Mouse (Mus musculus) adrenal gland, postnatal 36 days (tissue): ENCODE data around the gene Pde6b. TPM values are rescaled to one million over a fixed set of nuclear protein-coding genes. Genes with fewer than 3 reads are reported as not detected.

Experiments
- DNase-seq, 2 experiments: peaks; one replicate each; pipeline ENCODE4 v3.0.0; 2021; ENCODE audit warnings: mixed read lengths in 1 of 2
- total RNA-seq, 2 experiments: library from RNA; stranded (reverse); gene quantifications; 2 replicates each; pipeline ENCODE4 v1.2.3; 2021

Pde6b gene
- total RNA-seq, 2 experiments from 2014 or later, result not detected

GRCm38 (mm10) chr5:108389744-108390143, 1.6 kb downstream of the Pde6b start:
- no peak for DNase-seq

GRCm38 (mm10) chr5:108403453-108403852, 15.3 kb downstream of the Pde6b start:
- DNase-seq, result no peak

- DNase-seq, result no peak
These were observed 17.3 kb downstream of the Pde6b start for GRCm38 (mm10) chr5:108405460-108405859.

- no peak for DNase-seq
These were observed 18.8 kb downstream of the Pde6b start for GRCm38 (mm10) chr5:108406977-108407376.

- no peak for DNase-seq
These were observed 26.5 kb downstream of the Pde6b start for GRCm38 (mm10) chr5:108414711-108415110.

GRCm38 (mm10) chr5:108422741-108423140, 34.5 kb downstream of the Pde6b start:
- DNase-seq, result no peak

- no peak for DNase-seq
These were observed 35.2 kb downstream of the Pde6b start for GRCm38 (mm10) chr5:108423427-108423826.

- peak; percentile 44 to 59 for DNase-seq
These were observed 39.0 kb downstream of the Pde6b start for GRCm38 (mm10) chr5:108427186-108427585.

GRCm38 (mm10) chr5:108431196-108431595, 43.0 kb downstream of the Pde6b start:
- DNase-seq, result no peak

- peak; percentile 94 for DNase-seq
These were observed 45.8 kb downstream of the Pde6b start, which contains the start of gene Atp5k for GRCm38 (mm10) chr5:108433804-108434587. Gene Atp5k, minus strand, starts transcription at chr5:108434448.

- DNase-seq, result no peak
These were observed 47.9 kb downstream of the Pde6b start for GRCm38 (mm10) chr5:108436101-108436500.

- no peak for DNase-seq
These were observed 58.8 kb downstream of the Pde6b start for GRCm38 (mm10) chr5:108446973-108447372.

GRCm38 (mm10) chr5:108447857-108448256, 59.7 kb downstream of the Pde6b start:
- no peak for DNase-seq

GRCm38 (mm10) chr5:108448785-108449668, 60.8 kb downstream of the Pde6b start, which contains the start of gene Mfsd7a:
Gene Mfsd7a, minus strand, starts transcription at chr5:108448891.
- DNase-seq, result peak; percentile 88 to 89

- no peak for DNase-seq
These were observed 62.8 kb downstream of the Pde6b start for GRCm38 (mm10) chr5:108450837-108451540.

GRCm38 (mm10) chr5:108451611-108452010, 63.4 kb downstream of the Pde6b start:
- DNase-seq, result no peak

- no peak for DNase-seq
These were observed 64.2 kb downstream of the Pde6b start for GRCm38 (mm10) chr5:108452422-108452821.

- DNase-seq, result no peak
These were observed 65.9 kb downstream of the Pde6b start for GRCm38 (mm10) chr5:108454094-108454493.

- DNase-seq, result no peak
These were observed 70.5 kb downstream of the Pde6b start for GRCm38 (mm10) chr5:108458706-108459105.

GRCm38 (mm10) chr5:108460461-108460860, 72.3 kb downstream of the Pde6b start:
- no peak for DNase-seq

GRCm38 (mm10) chr5:108461082-108462065, 73.2 kb downstream of the Pde6b start, which contains the start of gene Pcgf3:
Gene Pcgf3, plus strand, starts transcription at chr5:108461232.
- DNase-seq, result peak; percentile 98 to 99
